Mouse (Mus musculus): ENCODE results near the gene Jakmip3. TPM values are rescaled to one million over a fixed set of nuclear protein-coding genes. Genes with fewer than 3 reads are reported as not detected.

The Jakmip3 gene
- polyA plus RNA-seq, 1 experiment from 2014 or later, result 0.47 TPM

GRCm38 (mm10) chr7:139079141-139079540 lies 138.6 kb downstream of the Jakmip3 start:
- H3K4me3 ChIP-seq, result no peak overlapping the region
- H3K27me3 ChIP-seq (ENCODE audit: poor library complexity, severe bottlenecking), result peaks cover 24% of the 10 kb centered on the region
- 0 out of 2 replicates have a peak overlapping the region, but pooled peaks have one; percentile 70 for H3K27ac ChIP-seq
- no peaks in the 10 kb centered on the region for H3K9me3 ChIP-seq
- H3K4me1 ChIP-seq, result peaks cover 67% of the 10 kb centered on the region
- DNase-seq (ENCODE audit: extremely low spot score, low spot score), result no peak
- H3K36me3 ChIP-seq (replicated peaks), result no peaks in the 10 kb centered on the region
- WGBS, result 81% methylated on average over 7 of the region's 7 CpGs

DNA sequence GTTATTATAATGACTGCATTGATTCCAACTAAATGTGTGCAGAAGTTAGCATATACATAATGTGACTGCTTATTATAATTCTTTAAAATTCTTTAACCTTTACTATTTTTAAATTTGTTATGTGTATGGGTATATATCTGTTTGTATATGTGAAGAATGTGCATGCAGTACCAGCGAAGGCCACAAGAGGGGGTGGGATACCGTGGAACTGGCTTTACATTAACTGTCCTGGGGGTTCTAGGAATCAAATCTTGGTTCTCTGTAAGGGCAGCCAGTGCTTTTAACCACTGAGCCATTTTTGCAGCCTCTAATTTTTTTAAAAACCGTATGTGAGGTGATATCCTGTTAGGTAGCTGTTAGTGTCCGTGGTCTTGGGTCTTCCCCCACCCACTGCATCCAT lies 140.2 kb downstream of the Jakmip3 start:
- no peak for DNase-seq (ENCODE audit: extremely low spot score, low spot score)
- Histone ChIP-seq H3K27me3 (ENCODE audit: poor library complexity, severe bottlenecking) (peaks cover 40% of the 10 kb centered on the region), H3K4me3 (no peak overlapping the region), H3K27ac (no peak overlapping the region), H3K4me1 (peaks cover 54% of the 10 kb centered on the region), H3K9me3 (no peaks in the 10 kb centered on the region), H3K36me3 (replicated peaks) (no peaks in the 10 kb centered on the region)
- 66% methylated on average over 4 of the region's 4 CpGs for WGBS

GRCm38 (mm10) chr7:139081158-139081557 lies 140.6 kb downstream of the Jakmip3 start:
- Histone ChIP-seq H3K27ac (no peak overlapping the region), H3K27me3 (ENCODE audit: poor library complexity, severe bottlenecking) (peaks cover 41% of the 10 kb centered on the region), H3K9me3 (no peaks in the 10 kb centered on the region), H3K36me3 (replicated peaks) (no peaks in the 10 kb centered on the region), H3K4me3 (no peak overlapping the region), H3K4me1 (peaks cover 54% of the 10 kb centered on the region)
- WGBS, result 88% methylated on average over 5 of the region's 5 CpGs
- no peak for DNase-seq (ENCODE audit: extremely low spot score, low spot score)

GRCm38 (mm10) chr7:139082281-139082680 lies 141.8 kb downstream of the Jakmip3 start:
- H3K9me3 ChIP-seq, result no peaks in the 10 kb centered on the region
- no peak for DNase-seq (ENCODE audit: extremely low spot score, low spot score)
- peaks cover 54% of the 10 kb centered on the region for H3K4me1 ChIP-seq
- no peak overlapping the region for H3K27ac ChIP-seq
- H3K4me3 ChIP-seq, result no peak overlapping the region
- WGBS, result 74% methylated on average over 8 of the region's 8 CpGs
- peaks cover 47% of the 10 kb centered on the region for H3K27me3 ChIP-seq (ENCODE audit: poor library complexity, severe bottlenecking)
- no peaks in the 10 kb centered on the region for H3K36me3 ChIP-seq (replicated peaks)

DNA sequence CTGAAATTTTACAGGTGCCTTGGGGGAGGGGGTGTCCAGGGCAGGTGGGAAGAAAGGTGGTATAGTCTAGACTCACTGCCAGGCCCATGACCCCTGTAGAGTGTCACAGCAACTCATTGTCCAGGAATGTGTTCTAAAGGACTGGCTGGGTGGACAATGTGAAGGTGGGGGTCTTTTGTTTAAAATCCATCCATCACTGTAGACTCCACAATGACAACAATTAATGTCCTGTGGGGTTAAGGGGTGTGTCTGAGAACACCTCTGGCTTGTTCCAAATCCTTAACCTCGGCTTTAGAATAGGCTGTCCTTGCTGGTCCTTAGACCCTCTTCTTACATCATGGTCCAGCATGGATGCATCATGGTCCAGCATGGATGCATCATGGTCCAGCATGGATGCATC lies 143.8 kb downstream of the Jakmip3 start:
- peaks cover 60% of the 10 kb centered on the region for H3K27me3 ChIP-seq (ENCODE audit: poor library complexity, severe bottlenecking)
- H3K27ac ChIP-seq, result no peak overlapping the region
- 61% methylated on average over 1 of the region's 1 CpGs for WGBS
- H3K4me1 ChIP-seq, result peaks cover 45% of the 10 kb centered on the region
- DNase-seq (ENCODE audit: extremely low spot score, low spot score), result no peak
- peaks cover 13% of the 10 kb centered on the region for H3K36me3 ChIP-seq (replicated peaks)
- no peak overlapping the region for H3K4me3 ChIP-seq
- no peaks in the 10 kb centered on the region for H3K9me3 ChIP-seq

DNA sequence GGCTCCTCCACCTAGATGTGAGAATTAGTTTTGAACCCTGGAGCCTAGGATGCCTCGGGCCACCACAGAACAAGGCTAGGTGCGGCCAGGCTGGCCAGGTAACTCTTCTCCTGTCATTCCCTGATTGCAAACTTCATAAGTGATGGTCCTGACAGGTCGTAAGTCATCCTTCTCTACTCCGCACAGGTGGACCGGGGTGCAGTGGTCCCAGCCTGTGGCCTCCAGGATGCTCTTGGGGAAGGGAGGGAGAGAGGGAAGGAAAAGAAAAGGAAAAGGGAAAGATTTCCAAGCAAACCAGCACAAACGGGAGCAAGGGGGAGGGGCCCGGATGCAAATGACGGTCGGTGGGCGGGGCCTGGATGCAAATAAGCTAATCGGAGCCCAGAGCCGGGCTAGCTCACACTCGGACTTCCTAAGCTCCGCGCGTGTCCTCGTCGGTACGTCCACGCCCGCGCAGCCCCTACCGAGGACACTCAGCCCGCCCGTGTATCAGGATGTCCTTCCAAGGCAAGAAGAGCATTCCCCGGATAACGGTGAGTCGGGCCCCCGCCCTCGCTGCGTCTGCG lies 145.2 kb downstream of the Jakmip3 start, which contains the start of gene Dpysl4:
Dpysl4 (plus strand) TSS at position 373 of the 566 bp plus-strand sequence.
- peak; percentile 82 for DNase-seq (ENCODE audit: extremely low spot score, low spot score)

GRCm38 (mm10) chr7:139086195-139087158 lies 145.9 kb downstream of the Jakmip3 start:
- Histone ChIP-seq H3K36me3 (replicated peaks) (peaks cover 35% of the 10 kb centered on the region), H3K9me3 (no peaks in the 10 kb centered on the region), H3K27me3 (ENCODE audit: poor library complexity, severe bottlenecking) (peaks cover 60% of the 10 kb centered on the region), H3K27ac (peak overlapping the region; percentile 91), H3K4me1 (peaks cover 45% of the 10 kb centered on the region), H3K4me3 (peak overlapping the region; percentile 88)
- WGBS, result 1% methylated on average over 61 of the region's 61 CpGs
- peak; percentile 77 for DNase-seq (ENCODE audit: extremely low spot score, low spot score)

More for the DNA sequence above, 145.2 kb downstream of the Jakmip3 start, which contains the start of gene Dpysl4:
- no peaks in the 10 kb centered on the region for H3K9me3 ChIP-seq
- H3K36me3 ChIP-seq (replicated peaks), result peaks cover 27% of the 10 kb centered on the region
- peaks cover 45% of the 10 kb centered on the region for H3K4me1 ChIP-seq
- H3K4me3 ChIP-seq, result peak within 1 kb of the TSS; percentile 88
- WGBS, result 6% methylated on average over 32 of the region's 32 CpGs
- H3K27ac ChIP-seq, result peak within 1 kb of the TSS; percentile 91
- peaks cover 60% of the 10 kb centered on the region for H3K27me3 ChIP-seq (ENCODE audit: poor library complexity, severe bottlenecking)

DNA sequence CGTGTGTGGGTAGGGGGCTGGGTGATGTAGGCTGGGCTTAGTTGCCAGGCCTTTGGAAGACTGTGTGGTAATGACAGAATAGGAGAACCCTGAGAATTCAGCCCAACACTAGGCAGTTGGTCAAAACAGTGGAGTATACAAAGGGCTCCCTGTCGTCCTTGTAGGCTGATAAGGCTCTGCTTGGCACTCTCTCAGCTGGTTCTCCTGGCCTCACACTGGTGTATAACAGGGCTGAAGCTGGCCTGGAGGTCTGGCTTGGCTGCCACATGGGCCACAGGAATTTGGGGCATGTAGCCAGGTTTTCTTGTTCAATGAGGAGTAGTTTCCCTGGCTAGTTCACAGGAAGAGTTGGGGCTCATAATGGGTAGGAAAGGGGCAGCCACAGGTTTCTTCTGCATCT lies 147.3 kb downstream of the Jakmip3 start:
- peaks cover 53% of the 10 kb centered on the region for H3K27me3 ChIP-seq (ENCODE audit: poor library complexity, severe bottlenecking)
- no peak for DNase-seq (ENCODE audit: extremely low spot score, low spot score)
- peak overlapping the region; percentile 88 for H3K4me3 ChIP-seq
- no peaks in the 10 kb centered on the region for H3K9me3 ChIP-seq
- no peak overlapping the region for H3K27ac ChIP-seq
- H3K36me3 ChIP-seq (replicated peaks), result peaks cover 48% of the 10 kb centered on the region
- WGBS, result 68% methylated on average over 2 of the region's 2 CpGs
- peaks cover 33% of the 10 kb centered on the region for H3K4me1 ChIP-seq

DNA sequence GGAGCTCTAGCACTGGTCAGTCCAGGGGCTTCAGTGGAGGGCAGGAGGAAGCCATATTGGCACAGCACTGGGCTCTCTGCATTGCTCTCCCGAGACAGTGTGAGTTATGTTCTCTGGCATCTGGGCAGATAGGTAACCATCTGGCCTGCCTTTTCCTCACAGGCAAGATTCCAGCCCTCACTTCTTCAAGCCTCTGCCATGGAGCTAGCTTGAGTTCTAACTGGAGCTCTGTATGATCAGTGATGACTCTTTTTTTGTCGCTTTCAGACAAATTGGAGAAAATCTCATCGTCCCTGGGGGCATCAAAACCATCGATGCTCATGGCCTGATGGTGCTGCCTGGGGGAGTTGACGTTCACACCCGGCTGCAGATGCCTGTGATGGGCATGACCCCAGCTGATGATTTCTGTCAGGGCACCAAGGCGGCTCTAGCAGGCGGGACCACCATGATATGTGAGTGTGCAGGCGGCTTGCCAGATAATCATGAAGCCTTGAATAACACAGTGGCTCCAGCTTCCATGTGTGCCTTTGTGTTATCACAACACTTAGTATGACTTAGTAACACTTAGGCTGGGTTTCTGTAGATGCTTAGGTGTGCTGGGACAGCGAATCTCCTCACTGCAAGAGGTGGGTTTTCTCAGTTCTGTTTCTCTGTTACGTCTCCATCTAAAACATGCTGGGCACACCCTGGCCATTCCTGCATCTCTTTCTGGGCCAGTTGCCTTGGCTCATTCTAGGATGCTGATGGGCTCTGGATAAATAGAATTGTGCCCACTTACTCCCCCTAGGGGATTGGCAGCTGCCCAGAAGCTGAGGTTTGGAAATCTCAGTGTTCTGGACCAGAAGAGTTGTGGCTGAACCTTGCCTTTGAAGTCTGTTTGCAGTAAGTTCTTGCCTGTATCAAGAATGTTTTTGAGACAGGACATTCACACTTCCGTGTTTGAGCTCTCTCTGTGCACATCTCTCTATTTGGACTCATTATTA lies 149.7 kb downstream of the Jakmip3 start:
- no peaks in the 10 kb centered on the region for H3K9me3 ChIP-seq
- H3K4me3 ChIP-seq, result no peak overlapping the region
- H3K27me3 ChIP-seq (ENCODE audit: poor library complexity, severe bottlenecking), result peaks cover 34% of the 10 kb centered on the region
- no peak for DNase-seq (ENCODE audit: extremely low spot score, low spot score)
- peaks cover 28% of the 10 kb centered on the region for H3K4me1 ChIP-seq
- peaks cover 72% of the 10 kb centered on the region for H3K36me3 ChIP-seq (replicated peaks)
- WGBS, result 91% methylated on average over 12 of the region's 12 CpGs
- H3K27ac ChIP-seq, result no peak overlapping the region

DNA sequence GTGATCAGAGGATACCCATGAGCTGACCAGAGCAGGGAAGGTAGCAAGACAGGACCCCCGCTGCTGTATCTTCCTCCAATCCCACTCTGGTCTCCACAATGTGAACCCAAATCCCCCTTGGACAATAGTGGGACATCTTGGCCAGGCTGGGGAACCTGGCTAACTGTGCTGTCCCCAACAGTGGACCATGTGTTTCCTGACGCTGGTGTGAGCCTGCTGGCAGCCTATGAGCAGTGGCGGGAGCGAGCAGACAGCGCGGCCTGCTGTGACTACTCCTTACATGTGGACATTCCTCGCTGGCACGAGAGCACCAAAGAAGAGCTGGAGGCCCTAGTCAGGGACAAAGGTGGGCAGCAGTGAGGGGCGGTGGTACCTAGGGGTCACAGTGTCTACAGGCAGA lies 151.2 kb downstream of the Jakmip3 start:
- peaks cover 87% of the 10 kb centered on the region for H3K36me3 ChIP-seq (replicated peaks)
- WGBS, result 92% methylated on average over 9 of the region's 9 CpGs

DNA sequence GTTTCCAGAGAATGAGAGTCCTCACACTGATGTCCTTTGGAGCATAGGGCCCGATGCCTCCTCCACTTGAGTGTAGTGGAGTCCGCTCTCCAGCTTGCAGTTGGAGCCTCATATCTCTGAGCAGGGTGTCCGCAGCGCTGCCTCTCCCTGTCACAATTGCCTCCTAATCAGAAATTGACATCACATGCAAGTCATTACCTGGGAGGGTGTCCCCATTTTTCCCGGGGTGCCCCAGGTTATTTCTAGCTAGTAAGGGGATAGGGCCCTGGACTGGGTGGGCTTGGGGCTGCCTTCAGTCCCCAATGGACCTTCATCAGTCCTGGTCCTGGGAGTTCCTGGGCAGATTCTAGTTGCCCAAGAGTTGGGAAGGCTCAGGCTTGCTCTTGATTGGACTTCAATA lies 152.1 kb downstream of the Jakmip3 start:
- H3K27ac ChIP-seq, result no peak overlapping the region
- H3K27me3 ChIP-seq (ENCODE audit: poor library complexity, severe bottlenecking), result peaks cover 9% of the 10 kb centered on the region
- H3K4me3 ChIP-seq, result no peak overlapping the region
- no peaks in the 10 kb centered on the region for H3K9me3 ChIP-seq
- no peak for DNase-seq (ENCODE audit: extremely low spot score, low spot score)
- H3K36me3 ChIP-seq (replicated peaks), result peaks cover 97% of the 10 kb centered on the region
- WGBS, result 94% methylated on average over 5 of the region's 5 CpGs
- peaks cover 6% of the 10 kb centered on the region; the same call in 1 of the 2 replicates for H3K4me1 ChIP-seq

More for the DNA sequence above, 151.2 kb downstream of the Jakmip3 start:
- Histone ChIP-seq H3K4me3 (no peak overlapping the region), H3K4me1 (peaks cover 16% of the 10 kb centered on the region), H3K27me3 (ENCODE audit: poor library complexity, severe bottlenecking) (peaks cover 19% of the 10 kb centered on the region), H3K9me3 (no peaks in the 10 kb centered on the region), H3K27ac (no peak overlapping the region)
- no peak for DNase-seq (ENCODE audit: extremely low spot score, low spot score)

DNA sequence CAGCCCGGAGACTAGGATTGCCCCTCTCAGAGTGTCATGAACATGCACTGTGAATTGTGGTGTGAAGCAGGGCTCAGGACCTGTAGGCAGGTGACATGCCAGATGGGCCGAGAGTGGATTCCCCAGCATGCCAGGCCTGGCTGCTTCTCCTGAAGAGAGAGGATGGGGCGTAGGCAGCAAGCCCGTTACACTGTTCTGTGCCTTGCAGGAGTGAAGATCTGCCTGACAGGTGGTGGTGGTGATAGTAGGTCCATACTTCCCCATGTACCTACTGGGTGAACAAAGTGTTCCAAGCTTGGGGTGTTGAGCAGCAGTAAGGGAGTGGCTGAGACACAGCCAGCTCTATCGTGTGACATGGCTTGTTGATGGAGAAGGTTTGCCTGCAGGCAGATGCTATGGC lies 152.6 kb downstream of the Jakmip3 start:
- Histone ChIP-seq H3K4me1 (0 out of 2 replicates have a peak, but pooled peaks cover 1% of the 10 kb centered on the region), H3K9me3 (no peaks in the 10 kb centered on the region), H3K27me3 (ENCODE audit: poor library complexity, severe bottlenecking) (peaks cover 4% of the 10 kb centered on the region), H3K4me3 (no peak overlapping the region), H3K27ac (no peak overlapping the region), H3K36me3 (replicated peaks) (peaks cover 100% of the 10 kb centered on the region)
- DNase-seq (ENCODE audit: extremely low spot score, low spot score), result no peak
- WGBS, result 92% methylated on average over 5 of the region's 5 CpGs
